In the genomic region with DNA sequence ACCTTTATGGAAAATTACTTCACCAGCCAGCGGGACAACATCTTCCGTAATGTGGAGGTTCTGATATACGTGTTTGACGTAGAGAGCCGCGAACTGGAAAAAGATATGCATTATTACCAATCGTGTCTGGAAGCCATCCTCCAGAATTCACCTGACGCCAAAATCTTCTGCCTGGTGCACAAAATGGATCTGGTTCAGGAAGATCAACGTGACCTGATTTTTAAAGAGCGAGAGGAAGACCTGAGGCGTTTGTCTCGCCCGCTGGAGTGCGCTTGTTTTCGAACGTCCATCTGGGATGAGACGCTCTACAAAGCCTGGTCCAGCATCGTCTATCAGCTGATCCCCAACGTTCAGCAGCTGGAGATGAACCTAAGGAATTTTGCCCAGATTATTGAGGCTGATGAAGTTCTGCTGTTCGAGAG, we compare ENCODE assay signal across 9 mouse cellular contexts. TPM values are rescaled to one million over a fixed set of nuclear protein-coding genes. Genes with fewer than 3 reads are reported as not detected.
DNase-seq lines count a peak whose midpoint lies in the region; ATAC-seq lines count a peak whose summit lies in the region.
"Had no signal": no experiment of that assay in that cellular context is flagged by ENCODE, and none has a peak within 500 bp of the region (broad histone marks: within the 10 kb centered on the region; RNA-seq: fewer than 3 reads in every experiment).

No protein-coding gene starts in this region.

- H3K9ac ChIP-seq in heart, embryonic 15.5 days = peak overlapping the region; percentile 95

- DNase-seq in cerebellum, adult 11 months = peak; percentile 25
- DNase-seq in cerebellum, adult 8-10 months = no peak
- peak; percentile 55 for DNase-seq in 3T3-L1 (ENCODE audit: low read depth, low spot score)
- DNase-seq in c-Kit-positive CD71-negative TER-119-negative erythroid progenitor cells, embryonic 14.5 days (ENCODE audit: low read depth) = peak; percentile 16
- DNase-seq in layer of hippocampus, postnatal 10 days (ENCODE audit: low spot score in 2 of 2) = peak; percentile 34 to 43
- DNase-seq in telencephalon, adult 2 months (ENCODE audit: low read depth, low spot score) = peak; percentile 28

- no peaks in the 10 kb centered on the region for H3K27me3 ChIP-seq in heart, embryonic 15.5 days
- H3K27me3 ChIP-seq: Patski had no signal

- peak overlapping the region; percentile 91 for H3K4me3 ChIP-seq in heart, embryonic 15.5 days

- no peaks in the 10 kb centered on the region for H3K36me3 ChIP-seq in heart, embryonic 15.5 days

- no peak for ATAC-seq in heart, embryonic 15.5 days (replicated peaks; ENCODE audit: insufficient number of reproducible peaks, insufficient read depth, low FRiP score, low read depth)
- ATAC-seq in megakaryocyte, adult 5-6 weeks (ENCODE audit: poor library complexity, severe bottlenecking) = peak; percentile 4; the same call in 1 of the 2 replicates

- peaks cover 22% of the 10 kb centered on the region for H3K4me1 ChIP-seq in heart, embryonic 15.5 days (replicated peaks)

- no peaks in the 10 kb centered on the region for H3K9me3 ChIP-seq in heart, embryonic 15.5 days (replicated peaks)

- peak overlapping the region; percentile 95 for H3K27ac ChIP-seq in heart, embryonic 15.5 days

- H3K4me2 ChIP-seq in heart, embryonic 15.5 days = peak overlapping the region; percentile 91

- WGBS in heart, embryonic 15.5 days = 0% methylated on average over 20 of the region's 20 CpGs

RNA-seq across cellular contexts. Expression of a gene that starts 0.7 kb away (rescaled TPM):
- 50.0 and 50.9 TPM in 2 replicates for polyA plus RNA-seq in heart, embryonic 15.5 days (2015; fragmentation: Nextera tagmentation; extraction: Ambion mirVana)
- total RNA-seq in layer of hippocampus, postnatal 10 days (2021) = 100 to 1,000 TPM; 133 to 156 TPM
- 42.4 and 49.4 TPM in 2 replicates for total RNA-seq in megakaryocyte, adult 5-6 weeks (2015)
- total RNA-seq in megakaryocyte, adult 5-6 weeks (2017) = 13.0 and 19.1 TPM in 2 replicates

RNA-seq across cellular contexts. Expression of a gene that starts 18.0 kb away (rescaled TPM):
- polyA plus RNA-seq in heart, embryonic 15.5 days (2015; fragmentation: Nextera tagmentation; extraction: Ambion mirVana) = 0.15 TPM in 1 of 2 replicates, not detected in the other
- not detected for total RNA-seq in layer of hippocampus, postnatal 10 days (2021)
- not detected in 2 replicates for total RNA-seq in megakaryocyte, adult 5-6 weeks (2015)
- total RNA-seq in megakaryocyte, adult 5-6 weeks (2017) = not detected in 2 replicates
- polyA plus RNA-seq: Patski had no signal

RNA-seq across cellular contexts. Expression of a gene that starts 35.7 kb away (rescaled TPM):
- 7.6 and 9.2 TPM in 2 replicates for polyA plus RNA-seq in heart, embryonic 15.5 days (2015; fragmentation: Nextera tagmentation; extraction: Ambion mirVana)
- total RNA-seq in layer of hippocampus, postnatal 10 days (2021) = 1 to 10 TPM; 7.3 to 8.5 TPM
- total RNA-seq in megakaryocyte, adult 5-6 weeks (2015) = 11.8 and 13.7 TPM in 2 replicates
- total RNA-seq in megakaryocyte, adult 5-6 weeks (2017) = 17.6 and 17.8 TPM in 2 replicates
